Mouse (Mus musculus) bone marrow macrophage, adult 2 months (primary cell): ENCODE measurements at regions not wholly inside any gene's neighbourhood (a gene's known extent, or its start where the extent isn't known, plus 50 kb on each side); places are given as distances from the start of the nearest gene placed in this dataset.

Experiments used
- H3K27ac ChIP-seq: 2 replicates; pipeline ENCODE4 v1.5.1; 2012; ENCODE audit warnings: low read depth, low read length; ENCODE audit not compliant: insufficient read depth
- H3K4me1 ChIP-seq: 2 replicates; pipeline ENCODE4 v1.6.1; 2012; ENCODE audit warnings: low read length; ENCODE audit not compliant: control insufficient read depth, insufficient read depth
- H3K4me3 ChIP-seq: 2 replicates; pipeline ENCODE4 v1.5.1; 2012; ENCODE audit warnings: mild to moderate bottlenecking, low read length, moderate library complexity; ENCODE audit not compliant: insufficient read depth
- CTCF ChIP-seq: IDR thresholded peaks from 2 replicates; pipeline ENCODE4 v1.5.1; 2012; ENCODE audit warnings: low read depth, mild to moderate bottlenecking, low read length, moderate library complexity
- POLR2A ChIP-seq: IDR thresholded peaks from 2 replicates; pipeline ENCODE4 v1.6.1; 2012; ENCODE audit warnings: mild to moderate bottlenecking, low read depth, low read length, borderline replicate concordance

- Histone ChIP-seq H3K4me1 (no peaks in the 10 kb centered on the region), H3K4me3 (no peak overlapping the region), H3K27ac (no peak overlapping the region)
- TF ChIP-seq CTCF (no peak), POLR2A (no peak)
Measured at GRCm38 (mm10) chr9:52324347-52324746, 156.0 kb upstream of the Zc3h12c start.

- Histone ChIP-seq H3K27ac (no peak overlapping the region), H3K4me3 (no peak overlapping the region), H3K4me1 (no peaks in the 10 kb centered on the region)
- TF ChIP-seq POLR2A: no peak
- TF ChIP-seq CTCF: no peak
Measured at GRCm38 (mm10) chr9:52323757-52324156, 155.4 kb upstream of the Zc3h12c start.

GRCm38 (mm10) chr9:52323226-52323625 is 154.9 kb upstream of the Zc3h12c start:
- TF ChIP-seq POLR2A (no peak), CTCF (no peak)
- no peak overlapping the region for H3K27ac ChIP-seq
- no peaks in the 10 kb centered on the region for H3K4me1 ChIP-seq
- no peak overlapping the region for H3K4me3 ChIP-seq

- TF ChIP-seq POLR2A (no peak), CTCF (no peak)
- H3K4me3 ChIP-seq: no peak overlapping the region
- H3K4me1 ChIP-seq: no peaks in the 10 kb centered on the region
- no peak overlapping the region for H3K27ac ChIP-seq
Measured at GRCm38 (mm10) chr9:52301521-52301920, 133.1 kb upstream of the Zc3h12c start.

- TF ChIP-seq CTCF: no peak
- no peak for TF ChIP-seq POLR2A
- no peak overlapping the region for H3K27ac ChIP-seq
- no peak overlapping the region for H3K4me3 ChIP-seq
- H3K4me1 ChIP-seq: peaks cover 7% of the 10 kb centered on the region; the same call in 1 of the 2 replicates
Measured at GRCm38 (mm10) chr9:52298329-52298728, 130.0 kb upstream of the Zc3h12c start.

- TF ChIP-seq POLR2A (no peak), CTCF (no peak)
- Histone ChIP-seq H3K4me3 (no peak overlapping the region), H3K4me1 (peaks cover 10% of the 10 kb centered on the region; the same call in 1 of the 2 replicates), H3K27ac (no peak overlapping the region)
Measured at GRCm38 (mm10) chr9:52294699-52295098, 126.3 kb upstream of the Zc3h12c start.

- Histone ChIP-seq H3K4me1 (peaks cover 26% of the 10 kb centered on the region), H3K4me3 (no peak overlapping the region), H3K27ac (peak overlapping the region; percentile 11; the same call in 1 of the 2 replicates)
- no peak for TF ChIP-seq POLR2A
- TF ChIP-seq CTCF: no peak
Measured at GRCm38 (mm10) chr9:52289069-52289468, 120.7 kb upstream of the Zc3h12c start.

GRCm38 (mm10) chr9:52287761-52288275 is 119.4 kb upstream of the Zc3h12c start:
- H3K4me1 ChIP-seq: peaks cover 24% of the 10 kb centered on the region
- peak overlapping the region; percentile 56 for H3K27ac ChIP-seq
- H3K4me3 ChIP-seq: peak overlapping the region; percentile 39
- TF ChIP-seq POLR2A (no peak), CTCF (no peak)

- H3K4me3 ChIP-seq: peak overlapping the region; percentile 39
Measured at GRCm38 (mm10) chr9:52287246-52287651, 118.9 kb upstream of the Zc3h12c start.

GRCm38 (mm10) chr9:52286104-52286503 is 117.7 kb upstream of the Zc3h12c start:
- H3K27ac ChIP-seq: no peak overlapping the region
- no peak overlapping the region for H3K4me3 ChIP-seq
- TF ChIP-seq POLR2A: no peak
- no peak for TF ChIP-seq CTCF
- peaks cover 34% of the 10 kb centered on the region for H3K4me1 ChIP-seq

More at GRCm38 (mm10) chr9:52287246-52287651, 118.9 kb upstream of the Zc3h12c start:
- H3K27ac ChIP-seq: no peak overlapping the region
- no peak for TF ChIP-seq CTCF
- TF ChIP-seq POLR2A: no peak
- H3K4me1 ChIP-seq: peaks cover 24% of the 10 kb centered on the region

GRCm38 (mm10) chr9:52283558-52283957 is 115.2 kb upstream of the Zc3h12c start:
- Histone ChIP-seq H3K4me1 (peaks cover 28% of the 10 kb centered on the region), H3K4me3 (no peak overlapping the region), H3K27ac (no peak overlapping the region)
- TF ChIP-seq POLR2A (no peak), CTCF (no peak)
